Mouse (Mus musculus) testis, adult 2 months (tissue): ENCODE data around the gene Spag9.

Experiments
- CTCF ChIP-seq: fragments of 200-500 bp; IDR thresholded peaks from 2 replicates; pipeline ENCODE4 v1.5.1; 2012; ENCODE audit warnings: low read depth, mild to moderate bottlenecking, inconsistent platforms, low read length, moderate library complexity; ENCODE audit not compliant: control insufficient read depth, insufficient read depth, insufficient replicate concordance
- POLR2A ChIP-seq: fragments of 200-500 bp; IDR thresholded peaks from 2 replicates; pipeline ENCODE4 v1.6.1; 2012; ENCODE audit warnings: low read depth, mild to moderate bottlenecking, inconsistent platforms, low read length, moderate library complexity; ENCODE audit not compliant: control insufficient read depth

DNA sequence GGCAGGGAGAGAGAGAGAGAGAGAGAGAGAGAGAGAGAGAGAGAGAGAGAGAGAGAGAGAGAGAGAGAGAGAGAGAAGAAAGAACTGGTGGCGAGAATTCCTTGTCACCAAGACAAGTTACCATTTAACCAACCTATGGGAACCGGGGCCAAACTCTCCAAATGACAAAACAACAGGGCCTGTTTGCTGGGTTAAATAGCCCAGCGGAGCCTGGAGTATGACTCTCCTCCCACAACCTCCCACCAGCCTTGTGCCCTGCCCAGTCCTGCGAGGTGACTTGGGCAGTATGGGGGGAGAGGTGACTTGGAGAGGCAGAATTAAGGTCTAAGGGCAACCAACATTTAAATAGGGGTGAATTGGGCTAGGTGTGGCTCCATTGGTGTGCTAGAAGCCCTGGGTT, 169.9 kb downstream of the Spag9 start:
- no peak for TF ChIP-seq CTCF
- TF ChIP-seq POLR2A: no peak
